Mouse (Mus musculus) myocyte (in vitro differentiated cells): ENCODE measurements around the gene Fggy.

ENCODE experiments used
- CEBPB ChIP-seq: IDR thresholded peaks from 2 replicates; pipeline ENCODE4 v1.6.1; 2011; ENCODE audit warnings: mild to moderate bottlenecking, moderate library complexity; ENCODE audit not compliant: poor library complexity, insufficient read depth, severe bottlenecking
- E2F4 ChIP-seq: IDR thresholded peaks from one replicate; pipeline ENCODE4 v1.6.1; 2011; ENCODE audit warnings: mild to moderate bottlenecking, control low read depth, moderate library complexity; ENCODE audit not compliant: insufficient read depth
- MAX ChIP-seq: IDR thresholded peaks from one replicate; pipeline ENCODE4 v1.6.1; 2011; ENCODE audit warnings: low read depth, mild to moderate bottlenecking, control low read depth
- MYOD1 ChIP-seq, 3 experiments: IDR thresholded peaks; one replicate each; pipeline ENCODE4 v1.6.1; 2011; ENCODE audit warnings: control low read depth in 2 of 3, low read depth in 2 of 3, mild to moderate bottlenecking in 2 of 3, moderate library complexity in 1 of 3; ENCODE audit not compliant: insufficient read length in 2 of 3, control insufficient read depth in 1 of 3
- MYOG ChIP-seq, 3 experiments: IDR thresholded peaks; one replicate each; pipeline ENCODE4 v1.6.1; 2011; ENCODE audit warnings: control low read depth in 2 of 3, low read depth in 2 of 3, mild to moderate bottlenecking in 2 of 3; ENCODE audit not compliant: insufficient read length in 2 of 3, control insufficient read depth in 1 of 3, insufficient read depth in 1 of 3
- POLR2A ChIP-seq: IDR thresholded peaks from one replicate; pipeline ENCODE4 v1.6.1; 2011; ENCODE audit warnings: low read depth, mild to moderate bottlenecking, control low read depth, moderate library complexity; ENCODE audit not compliant: insufficient read length
- POLR2AphosphoS2 ChIP-seq: IDR thresholded peaks from one replicate; pipeline ENCODE4 v1.6.1; 2011; ENCODE audit warnings: low read depth, control low read depth; ENCODE audit not compliant: insufficient read length
- SRF ChIP-seq: IDR thresholded peaks from one replicate; pipeline ENCODE4 v1.6.1; 2011; ENCODE audit warnings: low read depth; ENCODE audit not compliant: control insufficient read depth, insufficient read length
- USF1 ChIP-seq: IDR thresholded peaks from one replicate; pipeline ENCODE4 v1.6.1; 2011; ENCODE audit warnings: low read depth, mild to moderate bottlenecking, control low read depth, moderate library complexity

DNA sequence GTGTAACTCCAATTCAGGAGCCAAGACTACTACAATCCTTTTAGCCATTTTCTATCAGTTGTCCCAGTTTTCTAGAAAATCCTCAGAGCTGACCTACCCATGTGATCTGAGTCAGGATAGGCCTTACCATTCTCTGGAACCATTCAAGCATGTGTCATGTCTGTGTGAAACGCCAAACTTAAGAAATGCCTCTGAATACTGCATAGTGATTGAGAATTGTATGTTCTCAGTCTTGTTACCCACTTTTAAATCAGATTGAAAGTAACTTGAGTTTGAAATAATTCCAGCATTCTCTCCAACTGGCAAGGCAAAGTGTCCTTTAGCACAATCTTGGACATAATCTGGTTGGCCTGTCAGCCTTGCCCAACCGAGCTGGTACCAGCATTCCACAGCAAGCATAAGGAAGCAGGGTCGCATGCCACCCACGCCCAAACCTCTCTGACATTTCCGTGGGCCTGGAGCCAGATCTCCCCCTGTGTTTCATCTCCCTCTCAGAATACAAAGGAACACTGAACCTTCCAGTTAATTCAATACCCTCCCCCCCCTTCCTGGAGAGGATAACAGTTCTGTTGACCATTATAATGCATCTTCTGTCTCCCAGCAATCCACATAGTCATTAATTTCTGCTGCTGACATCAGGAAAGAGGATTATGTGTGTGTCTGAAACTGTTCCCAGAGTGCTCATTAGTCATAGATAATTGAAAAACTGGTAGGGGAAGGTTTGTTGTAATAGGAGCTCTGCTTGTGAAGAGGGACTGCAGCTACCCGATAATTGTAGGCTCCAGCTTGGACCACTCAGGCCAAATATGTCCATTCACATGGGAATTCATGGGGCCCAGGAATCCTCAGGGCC is 176.3 kb downstream of the Fggy start:
- TF ChIP-seq POLR2A (no peak), MYOD1 (IDR thresholded peaks at IDR 0.05; ENCODE audit: control insufficient read depth in 1 of 3, insufficient read length in 2 of 3, low read depth in 2 of 3) (no peak), USF1 (no peak), MYOG (IDR thresholded peaks at IDR 0.05; ENCODE audit: control insufficient read depth in 1 of 3, insufficient read depth in 1 of 3, insufficient read length in 2 of 3, low read depth in 2 of 3) (no peak), E2F4 (no peak), CEBPB (peak; percentile 20; the same call in 1 of the 2 replicates), POLR2AphosphoS2 (no peak), MAX (no peak), SRF (peak; percentile 58)
